In genomic region chr4:9096809-9097700, GRCm38 (mm10) we compare ENCODE assay signal across 8 mouse cellular contexts.
DNase-seq lines count a peak whose midpoint lies in the region; ATAC-seq lines count a peak whose summit lies in the region.

No protein-coding gene starts in this region.

- ATAC-seq in common myeloid progenitor, adult 5-6 weeks (replicated peaks; ENCODE audit: low read depth, poor library complexity, severe bottlenecking): peak; percentile 93
- peak; percentile 97 for ATAC-seq in megakaryocyte progenitor cell, adult 5-6 weeks (replicated peaks; ENCODE audit: poor library complexity)

- DNase-seq in ZHBTc4 (ENCODE audit: low read depth, low spot score): peak; percentile 85
- peak; percentile 95 for DNase-seq in gastrocnemius, postnatal 10 days
- DNase-seq in induced T-regulatory cell, adult 2 months (ENCODE audit: low read depth): peak; percentile 89
- peak; percentile 29 to 83 for DNase-seq in left cerebral cortex, adult 8-10 months (ENCODE audit: low spot score in 2 of 2)
- peak; percentile 91 for DNase-seq in right cerebral cortex, postnatal 14 days
- peak; percentile 91 for DNase-seq in urinary bladder, postnatal 25 days (ENCODE audit: low spot score)

Comparison
In these comparisons a context has a peak if more than half of its experiments do, and no peak if none do; other contexts are left out.
1. Peak in every context shown above with its lines: DNase-seq and ATAC-seq.